Mouse (Mus musculus) ES-Bruce4 (cell line): ENCODE results near the gene Cyb561d2. TPM values are rescaled to one million over a fixed set of nuclear protein-coding genes. Genes with fewer than 3 reads are reported as not detected.
"Not testable (repeated sequence)": the region's sequence is repeated elsewhere in the genome, so short reads cannot be mapped to it uniquely, and the experiment has no call there.

Experiments used
- H3K27ac ChIP-seq: 2 replicates; pipeline ENCODE4 v1.5.1; 2012; ENCODE audit warnings: low read length, inconsistent platforms; ENCODE audit not compliant: insufficient read depth
- H3K27me3 ChIP-seq: 2 replicates; pipeline ENCODE4 v1.6.1; 2012; ENCODE audit warnings: mild to moderate bottlenecking, low read length, inconsistent platforms; ENCODE audit not compliant: control insufficient read depth, poor library complexity, insufficient read depth, severe bottlenecking
- H3K36me3 ChIP-seq: 2 replicates; pipeline ENCODE4 v1.6.1; 2012; ENCODE audit warnings: inconsistent platforms, mild to moderate bottlenecking, low read length, moderate library complexity; ENCODE audit not compliant: control insufficient read depth, poor library complexity, insufficient read depth, severe bottlenecking
- H3K4me1 ChIP-seq: one replicate; pipeline ENCODE4 v1.8.1; 2011; ENCODE audit warnings: low read length; ENCODE audit not compliant: control insufficient read depth, insufficient read depth
- H3K4me3 ChIP-seq: 2 replicates; pipeline ENCODE4 v1.5.1; 2011; ENCODE audit warnings: low read depth, mild to moderate bottlenecking, low read length
- H3K9ac ChIP-seq: 2 replicates; pipeline ENCODE4 v1.6.1; 2012; ENCODE audit warnings: low read depth, mild to moderate bottlenecking, inconsistent platforms; ENCODE audit not compliant: poor library complexity, severe bottlenecking
- H3K9me3 ChIP-seq: replicated peaks from 2 replicates; pipeline ENCODE4 v1.6.1; 2012; ENCODE audit warnings: mild to moderate bottlenecking, low read length, inconsistent platforms; ENCODE audit not compliant: control insufficient read depth, poor library complexity, insufficient read depth, severe bottlenecking
- CTCF ChIP-seq: IDR thresholded peaks from one replicate; pipeline ENCODE4 v1.8.1; 2011; ENCODE audit warnings: low read depth, low read length
- EP300 ChIP-seq: IDR thresholded peaks from 2 replicates; pipeline ENCODE4 v1.6.1; 2011; ENCODE audit warnings: low read depth, low read length; ENCODE audit not compliant: insufficient read depth
- POLR2A ChIP-seq: IDR thresholded peaks from one replicate; pipeline ENCODE4 v1.8.1; 2011; ENCODE audit warnings: low read length; ENCODE audit not compliant: insufficient read depth
- polyA plus RNA-seq: library from polyadenylated mRNA; stranded (reverse); fragments of >200 nt; gene quantifications from 2 replicates; pipeline ENCODE4 v1.2.4, GENCODE M21; 2011; ENCODE audit warnings: low read depth; ENCODE audit not compliant: missing spikeins, insufficient read depth, insufficient read length

The Cyb561d2 gene
- polyA plus RNA-seq, 1 experiment, result 7.7 TPM

- Histone ChIP-seq H3K27me3 (no peaks in the 10 kb centered on the region), H3K9me3 (no peaks in the 10 kb centered on the region), H3K4me1 (peaks cover 2% of the 10 kb centered on the region), H3K9ac (peak overlapping the region; percentile 87), H3K36me3 (peaks cover 12% of the 10 kb centered on the region), H3K4me3 (peak overlapping the region; percentile 81), H3K27ac (no peak overlapping the region; the same call in 1 of the 2 replicates)
- TF ChIP-seq CTCF (no peak), POLR2A (no peak), EP300 (no peak)
These were observed 26.6 kb upstream of the Cyb561d2 start for GRCm38 (mm10) chr9:107568331-107569261.

GRCm38 (mm10) chr9:107567702-107568319, 25.8 kb upstream of the Cyb561d2 start, which contains the start of gene Hyal2:
Gene Hyal2 (plus strand): TSS chr9:107567945.
- H3K9me3 ChIP-seq, result no peaks in the 10 kb centered on the region
- peak within 1 kb of the TSS; percentile 81 for H3K4me3 ChIP-seq
- no peak within 1 kb of the TSS; the same call in 1 of the 2 replicates for H3K27ac ChIP-seq
- H3K36me3 ChIP-seq, result peaks cover 12% of the 10 kb centered on the region
- H3K9ac ChIP-seq, result peak within 1 kb of the TSS; percentile 87
- H3K4me1 ChIP-seq, result peaks cover 2% of the 10 kb centered on the region
- H3K27me3 ChIP-seq, result no peaks in the 10 kb centered on the region
- TF ChIP-seq EP300 (no peak), POLR2A (no peak), CTCF (no peak)

- peaks cover 11% of the 10 kb centered on the region for H3K36me3 ChIP-seq
- H3K4me3 ChIP-seq, result no peak overlapping the region
- peaks cover 2% of the 10 kb centered on the region for H3K4me1 ChIP-seq
- no peak overlapping the region for H3K9ac ChIP-seq
- no peaks in the 10 kb centered on the region for H3K9me3 ChIP-seq
- H3K27me3 ChIP-seq, result no peaks in the 10 kb centered on the region
- H3K27ac ChIP-seq, result no peak overlapping the region
- no peak for TF ChIP-seq EP300
- TF ChIP-seq POLR2A, result no peak
- no peak for TF ChIP-seq CTCF
These were observed 24.9 kb upstream of the Cyb561d2 start for GRCm38 (mm10) chr9:107566855-107567254.

- Histone ChIP-seq H3K4me3 (no peak overlapping the region), H3K27ac (no peak overlapping the region), H3K9ac (no peak overlapping the region), H3K36me3 (peaks cover 10% of the 10 kb centered on the region; the same call in 1 of the 2 replicates), H3K9me3 (no peaks in the 10 kb centered on the region), H3K4me1 (peaks cover 2% of the 10 kb centered on the region), H3K27me3 (no peaks in the 10 kb centered on the region)
- TF ChIP-seq POLR2A, result no peak
- TF ChIP-seq CTCF, result peak; percentile 75
These were observed 24.2 kb upstream of the Cyb561d2 start for GRCm38 (mm10) chr9:107566041-107566709.

- TF ChIP-seq CTCF, result peak; percentile 11
- not testable (repeated sequence) for H3K9me3 ChIP-seq, H3K27me3 ChIP-seq, H3K4me1 ChIP-seq, H3K9ac ChIP-seq, H3K4me3 ChIP-seq
- H3K36me3 ChIP-seq, result peaks cover 16% of the 10 kb centered on the region
- peak overlapping the region; percentile 40 for H3K27ac ChIP-seq
These were observed 23.6 kb upstream of the Cyb561d2 start for GRCm38 (mm10) chr9:107565556-107565955.
